9 mouse cellular contexts compared by ENCODE assay signal in genomic region chr7:19627721-19628120, GRCm38 (mm10). TPM values are rescaled to one million over a fixed set of nuclear protein-coding genes. Genes with fewer than 3 reads are reported as not detected.
DNase-seq lines count a peak whose midpoint lies in the region; ATAC-seq and TF ChIP-seq lines count a peak whose summit lies in the region.
"Had no signal": no experiment of that assay in that cellular context is flagged by ENCODE, and none has a peak within 500 bp of the region (broad histone marks: within the 10 kb centered on the region; RNA-seq: fewer than 3 reads in every experiment).

No protein-coding gene starts in this region.

- 0 out of 2 replicates have a peak, but pooled peaks cover 4% of the 10 kb centered on the region for H3K4me1 ChIP-seq in embryonic facial prominence, embryonic 13.5 days
- H3K4me1 ChIP-seq in hindbrain, embryonic 16.5 days (ENCODE audit: control insufficient read depth, insufficient read depth, low read depth, low read length): no peaks in the 10 kb centered on the region; the same call in 1 of the 2 replicates
- H3K4me1 ChIP-seq in midbrain, postnatal 0 days (ENCODE audit: insufficient read depth, low read length): no peaks in the 10 kb centered on the region

- no peak for DNase-seq in layer of hippocampus, adult 2 months (ENCODE audit: low spot score in 2 of 2)
- DNase-seq in layer of hippocampus, adult 9-10 months (ENCODE audit: low spot score): no peak
- no peak for DNase-seq in midbrain, postnatal 0 days (ENCODE audit: low spot score)
- DNase-seq in embryo, embryonic 10.5 days (ENCODE audit: low spot score): no peak
- DNase-seq in layer of hippocampus, postnatal 10 days (ENCODE audit: low spot score in 2 of 2): no peak
- DNase-seq in gastrocnemius, postnatal 25 days: no peak

- H3K9ac ChIP-seq in embryonic facial prominence, embryonic 13.5 days: no peak overlapping the region
- H3K9ac ChIP-seq in hindbrain, embryonic 16.5 days (ENCODE audit: low read depth, low read length): no peak overlapping the region
- no peak overlapping the region for H3K9ac ChIP-seq in midbrain, postnatal 0 days (replicated peaks; ENCODE audit: low read length, poor library complexity, severe bottlenecking)

- H3K4me3 ChIP-seq in layer of hippocampus, adult 2 months: 0 out of 2 replicates have a peak overlapping the region, but pooled peaks have one; percentile 91
- peak overlapping the region; percentile 79 for H3K4me3 ChIP-seq in embryonic facial prominence, embryonic 13.5 days
- peak overlapping the region; percentile 85 for H3K4me3 ChIP-seq in hindbrain, embryonic 16.5 days (ENCODE audit: low read length)
- H3K4me3 ChIP-seq in midbrain, postnatal 0 days (ENCODE audit: low read depth, low read length): peak overlapping the region; percentile 62; the same call in 1 of the 2 replicates

- peaks cover 10% of the 10 kb centered on the region for H3K36me3 ChIP-seq in embryonic facial prominence, embryonic 13.5 days
- H3K36me3 ChIP-seq in hindbrain, embryonic 16.5 days (ENCODE audit: control insufficient read depth, insufficient read depth, low read length): peaks cover 9% of the 10 kb centered on the region
- peaks cover 10% of the 10 kb centered on the region for H3K36me3 ChIP-seq in midbrain, postnatal 0 days (ENCODE audit: insufficient read depth, low read length)

- ATAC-seq in embryonic facial prominence, embryonic 13.5 days (ENCODE audit: insufficient number of reproducible peaks, insufficient read depth, low FRiP score, low TSS enrichment, low read depth): no peak
- no peak for ATAC-seq in hindbrain, embryonic 16.5 days
- ATAC-seq in midbrain, postnatal 0 days (ENCODE audit: low FRiP score): no peak

- 67% methylated on average over 3 of the region's 3 CpGs for WGBS in embryonic facial prominence, embryonic 13.5 days
- WGBS in hindbrain, embryonic 16.5 days: 84% methylated on average over 3 of the region's 3 CpGs
- WGBS in midbrain, postnatal 0 days: 53% methylated on average over 3 of the region's 3 CpGs

- H3K27ac ChIP-seq in layer of hippocampus, adult 2 months: no peak overlapping the region
- no peak overlapping the region for H3K27ac ChIP-seq in embryonic facial prominence, embryonic 13.5 days
- no peak overlapping the region for H3K27ac ChIP-seq in hindbrain, embryonic 16.5 days (ENCODE audit: low read depth, low read length)
- H3K27ac ChIP-seq in midbrain, postnatal 0 days (ENCODE audit: low read depth, low read length): no peak overlapping the region

- TF ChIP-seq CTCF in layer of hippocampus, adult 2 months (conservative IDR thresholded peaks at IDR 0.05): no peak
- no peak for TF ChIP-seq CTCF in midbrain, postnatal 0 days (IDR thresholded peaks at IDR 0.05)

- no peaks in the 10 kb centered on the region for H3K27me3 ChIP-seq in embryonic facial prominence, embryonic 13.5 days
- H3K27me3 ChIP-seq in hindbrain, embryonic 16.5 days (replicated peaks; ENCODE audit: control insufficient read depth, insufficient read depth, low read length): no peaks in the 10 kb centered on the region
- H3K27me3 ChIP-seq in midbrain, postnatal 0 days (ENCODE audit: insufficient read depth, low read length): no peaks in the 10 kb centered on the region

- H3K4me2 ChIP-seq in embryonic facial prominence, embryonic 13.5 days: peak overlapping the region; percentile 84
- H3K4me2 ChIP-seq in hindbrain, embryonic 16.5 days (ENCODE audit: low read length): peak overlapping the region; percentile 95
- peak overlapping the region; percentile 74 for H3K4me2 ChIP-seq in midbrain, postnatal 0 days (ENCODE audit: low read depth, low read length, poor library complexity, severe bottlenecking)

- H3K9me3 ChIP-seq in embryonic facial prominence, embryonic 13.5 days: no peaks in the 10 kb centered on the region
- H3K9me3 ChIP-seq in hindbrain, embryonic 16.5 days (ENCODE audit: control insufficient read depth, low read length): no peaks in the 10 kb centered on the region
- no peaks in the 10 kb centered on the region for H3K9me3 ChIP-seq in midbrain, postnatal 0 days (ENCODE audit: low read length)

RNA-seq across cellular contexts. Expression of gene Relb, which starts 1.5 kb away (rescaled TPM):
- total RNA-seq in layer of hippocampus, adult 2 months (2021): 10 to 100 TPM in 1 of 2 experiments, 1 to 10 TPM in 1; 9.8 to 11.3 TPM
- 7.5 and 10.5 TPM in 2 replicates for polyA plus RNA-seq in embryonic facial prominence, embryonic 13.5 days (2015; fragmentation: Nextera tagmentation; extraction: Ambion mirVana)
- polyA plus RNA-seq in hindbrain, embryonic 16.5 days (2015; fragmentation: Nextera tagmentation; extraction: Ambion mirVana): 6.7 and 6.9 TPM in 2 replicates
- 5.6 and 7.3 TPM in 2 replicates for total RNA-seq in midbrain, postnatal 0 days (2014; rRNA removed)
- polyA plus RNA-seq in midbrain, postnatal 0 days (2015; fragmentation: Nextera tagmentation; extraction: Ambion mirVana): 5.6 and 6.2 TPM in 2 replicates
- 10 to 100 TPM in 1 of 2 experiments, 1 to 10 TPM in 1; 9.2 to 10.8 TPM for total RNA-seq in layer of hippocampus, postnatal 10 days (2021)
- total RNA-seq in gastrocnemius, postnatal 25 days (2021): 1 to 10 TPM; 4.4 to 5.8 TPM

RNA-seq across cellular contexts. Expression of gene Clasrp, which starts 23.4 kb away (rescaled TPM):
- total RNA-seq in layer of hippocampus, adult 2 months (2021): 100 to 1,000 TPM in 1 of 2 experiments, 10 to 100 TPM in 1; 95.4 to 112 TPM
- 61.2 and 73.9 TPM in 2 replicates for polyA plus RNA-seq in embryonic facial prominence, embryonic 13.5 days (2015; fragmentation: Nextera tagmentation; extraction: Ambion mirVana)
- polyA plus RNA-seq in hindbrain, embryonic 16.5 days (2015; fragmentation: Nextera tagmentation; extraction: Ambion mirVana): 54.1 and 54.4 TPM in 2 replicates
- total RNA-seq in midbrain, postnatal 0 days (2014; rRNA removed): 74.4 and 97.4 TPM in 2 replicates
- 70.3 and 74.7 TPM in 2 replicates for polyA plus RNA-seq in midbrain, postnatal 0 days (2015; fragmentation: Nextera tagmentation; extraction: Ambion mirVana)
- total RNA-seq in layer of hippocampus, postnatal 10 days (2021): 10 to 100 TPM; 86.8 to 98.8 TPM
- 10 to 100 TPM; 11.2 to 12.4 TPM for total RNA-seq in gastrocnemius, postnatal 25 days (2021)

RNA-seq across cellular contexts. Expression of gene Clptm1, which starts 37.1 kb away (rescaled TPM):
- total RNA-seq in layer of hippocampus, adult 2 months (2021): 100 to 1,000 TPM; 136 to 151 TPM
- polyA plus RNA-seq in embryonic facial prominence, embryonic 13.5 days (2015; fragmentation: Nextera tagmentation; extraction: Ambion mirVana): 69.8 and 74.7 TPM in 2 replicates
- polyA plus RNA-seq in hindbrain, embryonic 16.5 days (2015; fragmentation: Nextera tagmentation; extraction: Ambion mirVana): 138 and 140 TPM in 2 replicates
- 149 and 152 TPM in 2 replicates for total RNA-seq in midbrain, postnatal 0 days (2014; rRNA removed)
- 140 and 149 TPM in 2 replicates for polyA plus RNA-seq in midbrain, postnatal 0 days (2015; fragmentation: Nextera tagmentation; extraction: Ambion mirVana)
- 100 to 1,000 TPM; 140 to 143 TPM for total RNA-seq in layer of hippocampus, postnatal 10 days (2021)
- 10 to 100 TPM; 36.3 to 47.0 TPM for total RNA-seq in gastrocnemius, postnatal 25 days (2021)

RNA-seq across cellular contexts. Expression of gene Apoc2, which starts 50.0 kb away (rescaled TPM):
- not detected for total RNA-seq in layer of hippocampus, adult 2 months (2021)
- polyA plus RNA-seq in embryonic facial prominence, embryonic 13.5 days (2015; fragmentation: Nextera tagmentation; extraction: Ambion mirVana): 11.5 TPM in 1 of 2 replicates, not detected in the other
- not detected in 2 replicates for polyA plus RNA-seq in hindbrain, embryonic 16.5 days (2015; fragmentation: Nextera tagmentation; extraction: Ambion mirVana)
- 1.7 TPM in 1 of 2 replicates, not detected in the other for total RNA-seq in midbrain, postnatal 0 days (2014; rRNA removed)
- polyA plus RNA-seq in midbrain, postnatal 0 days (2015; fragmentation: Nextera tagmentation; extraction: Ambion mirVana): 0.30 and 0.32 TPM in 2 replicates
- not detected for total RNA-seq in layer of hippocampus, postnatal 10 days (2021)
- total RNA-seq in gastrocnemius, postnatal 25 days (2021): not detected
- polyA plus RNA-seq: inflammation-experienced regulatory T-cells, adult 6 months had no signal

RNA-seq across cellular contexts. Expression of gene Gemin7, which starts 50.3 kb away (rescaled TPM):
- 10 to 100 TPM; 38.8 to 43.9 TPM for total RNA-seq in layer of hippocampus, adult 2 months (2021)
- polyA plus RNA-seq in embryonic facial prominence, embryonic 13.5 days (2015; fragmentation: Nextera tagmentation; extraction: Ambion mirVana): 169 and 174 TPM in 2 replicates
- polyA plus RNA-seq in hindbrain, embryonic 16.5 days (2015; fragmentation: Nextera tagmentation; extraction: Ambion mirVana): 147 and 162 TPM in 2 replicates
- 58.1 and 70.9 TPM in 2 replicates for total RNA-seq in midbrain, postnatal 0 days (2014; rRNA removed)
- polyA plus RNA-seq in midbrain, postnatal 0 days (2015; fragmentation: Nextera tagmentation; extraction: Ambion mirVana): 158 and 181 TPM in 2 replicates
- total RNA-seq in layer of hippocampus, postnatal 10 days (2021): 10 to 100 TPM; 41.3 to 42.5 TPM
- total RNA-seq in gastrocnemius, postnatal 25 days (2021): 10 to 100 TPM; 58.1 to 58.5 TPM
